Mouse (Mus musculus): Measurements from ENCODE around the gene Cd209g. TPM values are rescaled to one million over a fixed set of nuclear protein-coding genes. Genes with fewer than 3 reads are reported as not detected.

Gene Cd209g
- polyA plus RNA-seq, 1 experiment from 2014 or later = 0.21 TPM

Other genes with a start within 250 kb of the Cd209g start
- 0.06 TPM in 1 of 2 replicates, not detected in the other for gene Cd209b, start 207.3 kb upstream of the Cd209g start, polyA plus RNA-seq (2015; fragmentation: Nextera tagmentation; extraction: Ambion mirVana)
- gene Cd209c, start 179.4 kb upstream of the Cd209g start, polyA plus RNA-seq (2015; fragmentation: Nextera tagmentation; extraction: Ambion mirVana) = 0.06 TPM in 1 of 2 replicates, not detected in the other
- gene Cd209f, start 28.3 kb upstream of the Cd209g start, polyA plus RNA-seq (2015; fragmentation: Nextera tagmentation; extraction: Ambion mirVana) = 2.5 and 3.3 TPM in 2 replicates
- gene Evi5l, start 32.5 kb downstream of the Cd209g start, polyA plus RNA-seq (2015; fragmentation: Nextera tagmentation; extraction: Ambion mirVana) = 5.7 and 6.0 TPM in 2 replicates
- 0.32 and 0.47 TPM in 2 replicates for gene Prr36, start 83.4 kb downstream of the Cd209g start, polyA plus RNA-seq (2015; fragmentation: Nextera tagmentation; extraction: Ambion mirVana)
- gene Lrrc8e, start 92.7 kb downstream of the Cd209g start, polyA plus RNA-seq (2015; fragmentation: Nextera tagmentation; extraction: Ambion mirVana) = 0.30 and 0.38 TPM in 2 replicates
- 8.6 and 9.5 TPM in 2 replicates for gene Map2k7, start 104.6 kb downstream of the Cd209g start, polyA plus RNA-seq (2015; fragmentation: Nextera tagmentation; extraction: Ambion mirVana)
- gene Gm49320, start 104.8 kb downstream of the Cd209g start, polyA plus RNA-seq (2015; fragmentation: Nextera tagmentation; extraction: Ambion mirVana) = not detected in 2 replicates
- 0.82 and 1.1 TPM in 2 replicates for gene Tgfbr3l, start 114.1 kb downstream of the Cd209g start, polyA plus RNA-seq (2015; fragmentation: Nextera tagmentation; extraction: Ambion mirVana)
- 14.0 and 14.1 TPM in 2 replicates for gene Snapc2, start 119.0 kb downstream of the Cd209g start, polyA plus RNA-seq (2015; fragmentation: Nextera tagmentation; extraction: Ambion mirVana)
- 1.3 and 1.5 TPM in 2 replicates for gene Ctxn1, start 125.2 kb downstream of the Cd209g start, polyA plus RNA-seq (2015; fragmentation: Nextera tagmentation; extraction: Ambion mirVana)
- gene Timm44, start 141.8 kb downstream of the Cd209g start, polyA plus RNA-seq (2015; fragmentation: Nextera tagmentation; extraction: Ambion mirVana) = 28.3 and 30.0 TPM in 2 replicates
- gene Ccl25, start 191.1 kb downstream of the Cd209g start, polyA plus RNA-seq (2015; fragmentation: Nextera tagmentation; extraction: Ambion mirVana) = 5.3 and 6.5 TPM in 2 replicates
- gene Elavl1, start 191.3 kb downstream of the Cd209g start, polyA plus RNA-seq (2015; fragmentation: Nextera tagmentation; extraction: Ambion mirVana) = 80.1 and 85.0 TPM in 2 replicates